Mouse (Mus musculus) lung, embryonic 14.5 days (tissue): ENCODE measurements at regions not wholly inside any gene's neighbourhood (a gene's known extent, or its start where the extent isn't known, plus 50 kb on each side); places are given as distances from the start of the nearest gene placed in this dataset.

Experiments used
- ATAC-seq: fragments of 200-750 bp; cut with Nextera tagmentation; 2 replicates; pipeline ENCODE4 v1.8.0; 2017; ENCODE audit warnings: mild to moderate bottlenecking, moderate TSS enrichment, moderate library complexity; ENCODE audit not compliant: insufficient read depth
- DNase-seq: peaks from one replicate; pipeline ENCODE4 v3.0.0-alpha.2; 2015
- H3K27ac ChIP-seq: fragments of 300-500 bp; sonication (generic); 2 replicates; pipeline ENCODE4 v1.5.1; 2014; ENCODE audit warnings: low read depth, mild to moderate bottlenecking, moderate library complexity
- H3K27me3 ChIP-seq: fragments of 300-500 bp; sonication (generic); 2 replicates; pipeline ENCODE4 v1.6.1; 2014; ENCODE audit warnings: low read length, control low read depth; ENCODE audit not compliant: insufficient read depth
- H3K36me3 ChIP-seq: fragments of 300-500 bp; sonication (generic); 2 replicates; pipeline ENCODE4 v1.6.1; 2014; ENCODE audit warnings: control low read depth; ENCODE audit not compliant: insufficient read depth
- H3K4me1 ChIP-seq: fragments of 300-500 bp; sonication (generic); 2 replicates; pipeline ENCODE4 v1.6.1; 2014; ENCODE audit warnings: antibody characterized with exemption, control low read depth; ENCODE audit not compliant: insufficient read depth
- H3K4me2 ChIP-seq: fragments of 300-500 bp; sonication (generic); 2 replicates; pipeline ENCODE4 v1.6.1; 2014; ENCODE audit warnings: mild to moderate bottlenecking
- H3K4me3 ChIP-seq: fragments of 300-500 bp; sonication (generic); 2 replicates; pipeline ENCODE4 v1.5.1; 2014; ENCODE audit warnings: low read depth, low read length
- H3K9ac ChIP-seq: fragments of 300-500 bp; sonication (generic); 2 replicates; pipeline ENCODE4 v1.6.1; 2014
- H3K9me3 ChIP-seq: fragments of 300-500 bp; sonication (generic); 2 replicates; pipeline ENCODE4 v1.6.1; 2016; ENCODE audit warnings: low read depth, low read length, control low read depth
- CTCF ChIP-seq: IDR thresholded peaks from 2 replicates; pipeline ENCODE4 v1.5.1; 2016; ENCODE audit warnings: antibody characterized with exemption, low read depth
- WGBS: fragments of 180-500 bp; shearing (Covaris S2); extraction: QIAGEN DNeasy Blood & Tissue Kit; methylation state at CpG from one replicate; pipeline ENCODE4 v1.1.7; 2014; 5-methylcytosine and 5-hydroxymethylcytosine counted together

DNA sequence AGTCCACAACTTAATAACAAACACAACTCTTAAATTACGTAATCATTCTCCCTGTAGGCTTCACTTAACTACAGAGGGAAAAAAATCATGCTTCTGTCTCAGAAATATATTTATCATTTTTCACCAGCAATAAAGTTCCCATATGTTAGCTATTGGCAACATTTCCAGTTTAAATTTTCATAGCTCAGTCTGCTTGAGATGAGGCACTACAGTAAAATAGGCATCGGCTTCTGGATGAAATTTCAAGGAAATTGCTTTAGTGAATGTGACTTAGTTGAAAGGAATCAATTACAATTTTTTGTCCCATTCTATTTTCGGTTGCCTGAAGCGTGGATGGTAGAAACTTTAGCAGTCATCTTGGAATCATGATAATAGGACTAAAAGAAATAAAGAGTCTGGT lies 262.1 kb upstream of the Gm8871 start:
- WGBS, result 76% methylated on average over 4 of the region's 4 CpGs
- no peak for DNase-seq
- no peaks in the 10 kb centered on the region for H3K36me3 ChIP-seq

DNA sequence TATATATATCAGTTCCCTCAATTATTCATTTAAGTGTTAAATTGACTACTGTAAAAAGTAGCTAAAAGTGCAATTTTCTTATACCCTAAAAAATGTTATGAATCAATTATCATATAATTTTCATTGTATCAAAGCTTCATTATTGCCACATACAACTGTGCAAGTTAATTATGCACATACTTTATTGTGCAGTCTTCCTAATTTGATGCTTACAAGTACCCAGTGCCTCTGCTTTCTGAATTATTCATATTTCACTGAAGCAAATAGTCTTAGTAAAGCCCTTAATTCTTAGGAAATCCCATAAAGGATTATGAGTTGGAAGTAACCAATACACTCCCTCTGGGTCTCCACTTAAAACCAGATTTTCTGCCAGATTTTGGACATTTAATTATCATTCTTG lies 220.5 kb upstream of the Gm8871 start:
- Histone ChIP-seq H3K27ac (no peak overlapping the region), H3K9ac (no peak overlapping the region), H3K27me3 (no peaks in the 10 kb centered on the region), H3K4me1 (no peaks in the 10 kb centered on the region), H3K9me3 (no peaks in the 10 kb centered on the region), H3K4me3 (no peak overlapping the region), H3K36me3 (no peaks in the 10 kb centered on the region), H3K4me2 (no peak overlapping the region)
- DNase-seq (no peak), ATAC-seq (no peak)
- TF ChIP-seq CTCF, result no peak

More for the DNA sequence above, 262.1 kb upstream of the Gm8871 start:
- Histone ChIP-seq H3K4me3 (no peak overlapping the region), H3K9me3 (no peaks in the 10 kb centered on the region), H3K9ac (no peak overlapping the region), H3K27ac (no peak overlapping the region), H3K4me1 (no peaks in the 10 kb centered on the region), H3K4me2 (no peak overlapping the region), H3K27me3 (no peaks in the 10 kb centered on the region)
- ATAC-seq, result no peak
- no peak for TF ChIP-seq CTCF

DNA sequence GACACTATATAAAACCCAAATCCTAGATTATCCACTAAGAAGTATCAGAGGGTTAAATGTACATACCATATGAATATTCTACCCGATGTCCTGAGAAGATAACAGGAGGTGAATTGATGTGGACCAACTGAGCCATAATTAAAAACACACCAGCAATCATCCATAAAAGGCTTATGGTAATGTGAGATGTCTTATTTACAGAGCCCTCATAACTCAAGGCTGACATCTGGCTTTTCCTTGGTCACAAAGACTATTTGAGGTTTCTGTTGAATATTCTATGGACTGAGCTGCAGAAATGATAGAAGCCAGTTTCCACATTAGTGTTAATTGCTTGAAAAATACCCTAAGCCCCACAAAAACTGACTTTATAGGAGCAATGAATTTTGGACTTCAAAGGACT lies 198.1 kb upstream of the Gm8871 start:
- H3K4me2 ChIP-seq, result no peak overlapping the region
- no peaks in the 10 kb centered on the region for H3K9me3 ChIP-seq
- no peaks in the 10 kb centered on the region for H3K4me1 ChIP-seq
- H3K36me3 ChIP-seq, result no peaks in the 10 kb centered on the region
- DNase-seq (no peak), ATAC-seq (no peak)
- H3K4me3 ChIP-seq, result no peak overlapping the region
- TF ChIP-seq CTCF, result no peak
- H3K27me3 ChIP-seq, result no peaks in the 10 kb centered on the region
- H3K9ac ChIP-seq, result no peak overlapping the region
- 40% methylated on average over 1 of the region's 1 CpGs for WGBS
- no peak overlapping the region for H3K27ac ChIP-seq

DNA sequence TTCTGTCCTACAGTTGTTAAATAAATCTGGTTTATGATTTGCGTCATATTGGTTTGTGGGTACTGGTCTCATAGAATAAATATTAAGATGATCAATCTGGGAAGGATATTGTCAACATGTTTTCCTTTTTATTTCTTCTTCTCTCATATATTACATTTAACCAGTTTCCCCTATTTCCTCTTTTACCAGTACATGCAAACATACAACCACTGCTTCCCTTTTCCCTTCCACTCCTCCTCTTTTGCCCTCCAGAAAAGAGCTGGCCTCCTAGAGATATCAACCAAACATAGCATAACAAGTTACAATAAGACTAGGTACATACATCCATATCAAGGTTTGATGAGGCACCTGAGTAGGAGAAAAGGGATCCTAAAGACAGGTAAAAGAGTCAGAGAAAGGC lies 180.1 kb upstream of the Gm8871 start:
- Histone ChIP-seq H3K27me3 (no peaks in the 10 kb centered on the region), H3K4me1 (no peaks in the 10 kb centered on the region), H3K36me3 (no peaks in the 10 kb centered on the region), H3K4me2 (no peak overlapping the region), H3K27ac (no peak overlapping the region), H3K4me3 (no peak overlapping the region), H3K9me3 (no peaks in the 10 kb centered on the region), H3K9ac (no peak overlapping the region)
- 88% methylated on average over 1 of the region's 1 CpGs for WGBS
- no peak for ATAC-seq
- no peak for DNase-seq
- TF ChIP-seq CTCF, result no peak
